Mouse (Mus musculus): ENCODE measurements at regions not wholly inside any gene's neighbourhood (a gene's known extent, or its start where the extent isn't known, plus 50 kb on each side); places are given as distances from the start of the nearest gene placed in this dataset.
A peak's percentile ranks its signal among the peaks of the same experiment; 100 is the strongest.

GRCm38 (mm10) chr9:47367266-47367957, 162.6 kb upstream of the Cadm1 start:
- Histone ChIP-seq H3K4me3 (peak overlapping the region; percentile 59), H3K9me3 (no peaks in the 10 kb centered on the region), H3K27me3 (ENCODE audit: insufficient read depth, poor library complexity, severe bottlenecking) (peaks cover 68% of the 10 kb centered on the region), H3K4me1 (peaks cover 29% of the 10 kb centered on the region), H3K27ac (no peak overlapping the region), H3K36me3 (no peaks in the 10 kb centered on the region)
- no peak for DNase-seq (ENCODE audit: low spot score)
- 11% methylated on average over 17 of the region's 17 CpGs for WGBS

GRCm38 (mm10) chr9:47368015-47368901, 161.7 kb upstream of the Cadm1 start:
- DNase-seq (ENCODE audit: low spot score) = no peak
- peaks cover 21% of the 10 kb centered on the region for H3K4me1 ChIP-seq
- peaks cover 68% of the 10 kb centered on the region for H3K27me3 ChIP-seq (ENCODE audit: insufficient read depth, poor library complexity, severe bottlenecking)
- H3K4me3 ChIP-seq = peak overlapping the region; percentile 59
- H3K27ac ChIP-seq = peak overlapping the region; percentile 76
- 3% methylated on average over 26 of the region's 31 CpGs for WGBS
- no peaks in the 10 kb centered on the region for H3K36me3 ChIP-seq
- H3K9me3 ChIP-seq = no peaks in the 10 kb centered on the region

GRCm38 (mm10) chr9:47372296-47372695, 157.7 kb upstream of the Cadm1 start:
- H3K4me3 ChIP-seq = no peak overlapping the region
- 82% methylated on average over 7 of the region's 7 CpGs for WGBS
- H3K4me1 ChIP-seq = peaks cover 29% of the 10 kb centered on the region
- peaks cover 34% of the 10 kb centered on the region for H3K27me3 ChIP-seq (ENCODE audit: insufficient read depth, poor library complexity, severe bottlenecking)
- DNase-seq (ENCODE audit: low spot score) = no peak
- H3K9me3 ChIP-seq = no peaks in the 10 kb centered on the region
- no peaks in the 10 kb centered on the region for H3K36me3 ChIP-seq
- H3K27ac ChIP-seq = no peak overlapping the region

DNA sequence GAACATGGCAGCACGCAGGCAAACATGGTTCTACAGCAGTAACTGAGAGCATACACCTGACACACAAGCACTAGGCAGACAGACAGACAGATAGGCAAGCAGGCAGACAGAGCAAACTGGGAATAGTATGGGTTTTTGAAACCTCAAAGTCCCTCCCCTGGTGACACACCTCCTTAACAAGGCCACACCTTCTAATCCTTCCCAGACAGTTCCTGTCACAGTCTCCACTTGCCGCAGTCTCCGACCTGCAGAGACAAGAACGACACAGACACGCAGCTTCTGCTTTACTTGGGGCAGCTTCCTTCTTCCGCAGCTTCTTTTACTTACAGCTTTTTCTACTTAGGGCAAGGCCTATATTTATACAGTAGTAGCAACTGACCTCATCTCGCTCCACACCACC, 155.9 kb upstream of the Cadm1 start:
- DNase-seq (ENCODE audit: low spot score) = no peak
- no peaks in the 10 kb centered on the region for H3K9me3 ChIP-seq
- no peaks in the 10 kb centered on the region for H3K36me3 ChIP-seq
- 94% methylated on average over 7 of the region's 7 CpGs for WGBS
- no peak overlapping the region for H3K27ac ChIP-seq
- H3K27me3 ChIP-seq (ENCODE audit: insufficient read depth, poor library complexity, severe bottlenecking) = peaks cover 22% of the 10 kb centered on the region
- no peak overlapping the region for H3K4me3 ChIP-seq
- peaks cover 31% of the 10 kb centered on the region for H3K4me1 ChIP-seq

- 5% methylated on average over 1 of the region's 1 CpGs for WGBS
Measured at GRCm38 (mm10) chr9:47376645-47377044, 153.3 kb upstream of the Cadm1 start.

GRCm38 (mm10) chr9:47378541-47378940, 151.4 kb upstream of the Cadm1 start:
- Histone ChIP-seq H3K9me3 (no peaks in the 10 kb centered on the region), H3K36me3 (no peaks in the 10 kb centered on the region), H3K4me1 (peaks cover 48% of the 10 kb centered on the region), H3K4me3 (no peak overlapping the region), H3K27me3 (ENCODE audit: insufficient read depth, poor library complexity, severe bottlenecking) (peaks cover 24% of the 10 kb centered on the region), H3K27ac (no peak overlapping the region)
- no peak for DNase-seq (ENCODE audit: low spot score)
- WGBS = 61% methylated on average over 5 of the region's 5 CpGs

More at GRCm38 (mm10) chr9:47376645-47377044, 153.3 kb upstream of the Cadm1 start:
- no peaks in the 10 kb centered on the region for H3K9me3 ChIP-seq
- H3K27ac ChIP-seq = peak overlapping the region; percentile 47; the same call in 1 of the 2 replicates
- peaks cover 48% of the 10 kb centered on the region for H3K4me1 ChIP-seq
- no peak overlapping the region for H3K4me3 ChIP-seq
- H3K27me3 ChIP-seq (ENCODE audit: insufficient read depth, poor library complexity, severe bottlenecking) = peaks cover 37% of the 10 kb centered on the region
- no peaks in the 10 kb centered on the region for H3K36me3 ChIP-seq
- DNase-seq (ENCODE audit: low spot score) = peak; percentile 90

- 74% methylated on average over 7 of the region's 7 CpGs for WGBS
- Histone ChIP-seq H3K4me3 (no peak overlapping the region), H3K9me3 (no peaks in the 10 kb centered on the region), H3K27me3 (ENCODE audit: insufficient read depth, poor library complexity, severe bottlenecking) (peaks cover 34% of the 10 kb centered on the region), H3K27ac (no peak overlapping the region), H3K36me3 (no peaks in the 10 kb centered on the region), H3K4me1 (peaks cover 59% of the 10 kb centered on the region)
- no peak for DNase-seq (ENCODE audit: low spot score)
Measured at GRCm38 (mm10) chr9:47380361-47380760, 149.6 kb upstream of the Cadm1 start.

DNA sequence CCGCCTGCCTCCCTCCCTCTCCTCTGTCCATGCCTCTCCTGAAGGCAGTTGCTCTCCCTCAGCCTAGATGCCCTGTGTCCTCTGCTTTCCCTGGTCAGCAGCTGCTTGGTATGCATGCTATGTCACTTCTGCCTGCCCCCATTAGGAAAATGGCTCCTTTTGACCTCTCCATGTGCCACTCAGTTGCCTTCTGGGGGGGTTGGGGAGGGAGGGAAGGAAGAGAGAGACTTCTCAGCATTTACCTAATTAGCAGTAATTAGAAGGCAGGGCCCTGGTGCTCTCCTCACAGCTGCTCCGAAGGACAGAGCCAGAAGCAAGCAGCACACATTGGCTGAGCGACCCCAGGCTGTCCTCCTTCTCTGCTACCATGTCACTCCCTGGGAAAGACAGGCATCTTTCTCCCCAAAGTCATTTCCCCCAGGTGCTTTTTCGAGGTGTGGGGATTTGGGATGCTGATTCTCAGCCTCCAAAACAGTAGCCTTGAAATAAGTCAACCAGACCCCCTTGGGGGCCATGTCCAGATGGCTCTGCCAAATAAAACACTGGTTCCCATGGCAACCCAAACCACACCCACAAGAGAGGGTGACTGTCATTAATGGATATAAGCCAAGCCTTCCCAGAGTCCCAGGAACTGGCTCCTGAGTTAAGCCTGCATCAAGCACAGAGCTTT, 145.7 kb upstream of the Cadm1 start:
- H3K4me3 ChIP-seq = no peak overlapping the region
- H3K27me3 ChIP-seq (ENCODE audit: insufficient read depth, poor library complexity, severe bottlenecking) = peaks cover 67% of the 10 kb centered on the region
- no peak for DNase-seq (ENCODE audit: low spot score)
- H3K4me1 ChIP-seq = peaks cover 39% of the 10 kb centered on the region
- WGBS = 37% methylated on average over 4 of the region's 4 CpGs
- no peaks in the 10 kb centered on the region for H3K9me3 ChIP-seq
- 0 out of 2 replicates have a peak overlapping the region, but pooled peaks have one; percentile 10 for H3K27ac ChIP-seq
- no peaks in the 10 kb centered on the region for H3K36me3 ChIP-seq

- H3K4me3 ChIP-seq = no peak overlapping the region
- H3K27ac ChIP-seq = no peak overlapping the region
- no peaks in the 10 kb centered on the region for H3K36me3 ChIP-seq
- no peak for DNase-seq (ENCODE audit: low spot score)
- no peaks in the 10 kb centered on the region for H3K9me3 ChIP-seq
- 80% methylated on average over 11 of the region's 11 CpGs for WGBS
- peaks cover 21% of the 10 kb centered on the region for H3K4me1 ChIP-seq
- H3K27me3 ChIP-seq (ENCODE audit: insufficient read depth, poor library complexity, severe bottlenecking) = peaks cover 65% of the 10 kb centered on the region
Measured at GRCm38 (mm10) chr9:47386646-47387045, 143.3 kb upstream of the Cadm1 start.

GRCm38 (mm10) chr9:47387221-47387620, 142.8 kb upstream of the Cadm1 start:
- WGBS = 69% methylated on average over 4 of the region's 4 CpGs
- no peaks in the 10 kb centered on the region for H3K9me3 ChIP-seq
- no peak overlapping the region for H3K4me3 ChIP-seq
- no peaks in the 10 kb centered on the region for H3K36me3 ChIP-seq
- peaks cover 21% of the 10 kb centered on the region for H3K4me1 ChIP-seq
- no peak for DNase-seq (ENCODE audit: low spot score)
- H3K27me3 ChIP-seq (ENCODE audit: insufficient read depth, poor library complexity, severe bottlenecking) = peaks cover 69% of the 10 kb centered on the region
- no peak overlapping the region for H3K27ac ChIP-seq

DNA sequence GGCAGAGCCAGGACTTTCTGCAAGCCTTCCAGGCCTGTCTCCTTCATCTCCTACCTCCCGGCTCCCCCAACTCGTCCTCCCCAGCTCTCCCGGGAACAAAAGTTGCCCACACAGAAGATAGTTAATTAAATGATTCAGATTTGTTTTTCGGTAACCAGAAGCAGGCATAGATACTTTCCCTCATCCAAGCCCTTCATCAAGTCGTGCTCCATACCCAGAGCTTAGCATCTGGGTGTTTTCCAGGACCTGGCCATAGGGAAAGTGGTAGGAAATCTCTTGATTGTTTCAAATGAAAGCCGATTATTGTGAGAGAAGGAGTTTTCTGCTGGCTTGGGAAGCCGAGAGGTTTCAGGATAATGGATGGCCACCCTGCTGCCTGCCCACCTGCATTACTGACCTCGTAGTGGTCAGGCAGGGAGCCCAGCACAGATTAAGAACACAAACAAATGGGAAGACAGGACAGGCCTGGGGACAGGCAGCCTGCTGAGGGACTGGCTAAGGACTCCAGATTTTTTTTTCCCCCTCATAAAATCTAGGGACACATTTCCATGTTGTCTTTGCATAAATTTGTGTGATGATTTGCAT, 142.2 kb upstream of the Cadm1 start:
- Histone ChIP-seq H3K4me3 (no peak overlapping the region), H3K4me1 (peaks cover 21% of the 10 kb centered on the region), H3K36me3 (no peaks in the 10 kb centered on the region), H3K27ac (no peak overlapping the region), H3K27me3 (ENCODE audit: insufficient read depth, poor library complexity, severe bottlenecking) (peaks cover 75% of the 10 kb centered on the region), H3K9me3 (no peaks in the 10 kb centered on the region)
- DNase-seq (ENCODE audit: low spot score) = no peak
- WGBS = 54% methylated on average over 8 of the region's 8 CpGs

DNA sequence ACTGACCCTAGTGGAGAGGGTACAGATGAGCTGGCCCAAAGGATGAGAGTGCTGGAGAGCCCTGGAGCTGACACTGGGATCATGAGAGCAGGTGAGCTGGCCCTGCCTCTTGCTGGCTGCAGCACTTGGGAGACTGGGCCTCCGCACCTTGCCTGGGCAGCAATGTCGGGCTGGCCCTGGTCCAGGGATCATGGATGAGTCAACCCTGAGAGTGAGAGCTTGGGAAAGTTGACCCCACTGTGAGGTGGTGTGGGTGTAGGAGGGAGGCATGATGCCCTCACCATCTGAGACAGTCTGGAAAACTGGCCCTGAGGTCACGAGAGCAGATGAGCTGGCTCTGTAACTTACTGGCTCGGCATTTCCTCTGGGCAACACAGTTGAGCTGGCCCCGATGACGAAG, 140.1 kb upstream of the Cadm1 start:
- no peak overlapping the region for H3K4me3 ChIP-seq

More for the DNA sequence above, 140.1 kb upstream of the Cadm1 start:
- 92% methylated on average over 6 of the region's 6 CpGs for WGBS
- Histone ChIP-seq H3K4me1 (peaks cover 11% of the 10 kb centered on the region; the same call in 1 of the 2 replicates), H3K27ac (no peak overlapping the region), H3K36me3 (no peaks in the 10 kb centered on the region), H3K27me3 (ENCODE audit: insufficient read depth, poor library complexity, severe bottlenecking) (peaks cover 88% of the 10 kb centered on the region), H3K9me3 (no peaks in the 10 kb centered on the region)
- DNase-seq (ENCODE audit: low spot score) = no peak

All from heart, embryonic 10.5 days (tissue).